Mouse (Mus musculus) stomach, embryonic 14.5 days (tissue): ENCODE results near the gene Eif4b. TPM values are rescaled to one million over a fixed set of nuclear protein-coding genes. Genes with fewer than 3 reads are reported as not detected.

Source experiments
- ATAC-seq: fragments of 200-750 bp; cut with Nextera tagmentation; 2 replicates; pipeline ENCODE4 v1.8.0; 2017; ENCODE audit warnings: low read depth, moderate TSS enrichment; ENCODE audit not compliant: insufficient number of reproducible peaks, insufficient read depth, low FRiP score
- H3K27ac ChIP-seq: fragments of 300-500 bp; sonication (generic); 2 replicates; pipeline ENCODE4 v1.5.1; 2014; ENCODE audit warnings: mild to moderate bottlenecking, low read length, moderate library complexity, mixed read lengths
- H3K27me3 ChIP-seq: fragments of 300-500 bp; sonication (generic); 2 replicates; pipeline ENCODE4 v1.6.1; 2014; ENCODE audit warnings: low read length, control low read depth, mixed read lengths; ENCODE audit not compliant: control insufficient read depth, insufficient read depth
- H3K36me3 ChIP-seq: fragments of 300-500 bp; sonication (generic); 2 replicates; pipeline ENCODE4 v1.6.1; 2014; ENCODE audit warnings: mild to moderate bottlenecking, control low read depth, low read length, moderate library complexity, mixed read lengths; ENCODE audit not compliant: control insufficient read depth, insufficient read depth
- H3K4me1 ChIP-seq: fragments of 300-500 bp; sonication (generic); 2 replicates; pipeline ENCODE4 v1.6.1; 2014; ENCODE audit warnings: low read length, control low read depth, mixed read lengths; ENCODE audit not compliant: control insufficient read depth, insufficient read depth
- H3K4me2 ChIP-seq: fragments of 300-500 bp; sonication (generic); replicated peaks from 2 replicates; pipeline ENCODE4 v1.6.1; 2014; ENCODE audit warnings: low read depth, low read length, control low read depth
- H3K4me3 ChIP-seq: fragments of 300-500 bp; sonication (generic); 2 replicates; pipeline ENCODE4 v1.5.1; 2014; ENCODE audit warnings: low read depth, low read length, control low read depth
- H3K9ac ChIP-seq: fragments of 300-500 bp; sonication (generic); replicated peaks from 2 replicates; pipeline ENCODE4 v1.6.1; 2014; ENCODE audit warnings: low read depth, mild to moderate bottlenecking, control low read depth, low read length, moderate library complexity, mixed read lengths
- H3K9me3 ChIP-seq: fragments of 300-500 bp; sonication (generic); 2 replicates; pipeline ENCODE4 v1.6.1; 2016; ENCODE audit warnings: low read depth, low read length, control low read depth; ENCODE audit not compliant: control insufficient read depth
- WGBS: fragments of 180-500 bp; shearing (Covaris S2); extraction: QIAGEN DNeasy Blood & Tissue Kit; methylation state at CpG from one replicate; pipeline ENCODE4 v1.1.7; 2014; 5-methylcytosine and 5-hydroxymethylcytosine counted together
- polyA plus RNA-seq: library from polyadenylated mRNA; unstranded; fragments of >200 nt; fragmentation: Nextera tagmentation; extraction: Ambion mirVana; gene quantifications from 2 replicates; pipeline ENCODE4 v1.2.1, GENCODE M21; 2014

Eif4b gene
- polyA plus RNA-seq, 1 experiment from 2014 or later: 129 TPM

DNA sequence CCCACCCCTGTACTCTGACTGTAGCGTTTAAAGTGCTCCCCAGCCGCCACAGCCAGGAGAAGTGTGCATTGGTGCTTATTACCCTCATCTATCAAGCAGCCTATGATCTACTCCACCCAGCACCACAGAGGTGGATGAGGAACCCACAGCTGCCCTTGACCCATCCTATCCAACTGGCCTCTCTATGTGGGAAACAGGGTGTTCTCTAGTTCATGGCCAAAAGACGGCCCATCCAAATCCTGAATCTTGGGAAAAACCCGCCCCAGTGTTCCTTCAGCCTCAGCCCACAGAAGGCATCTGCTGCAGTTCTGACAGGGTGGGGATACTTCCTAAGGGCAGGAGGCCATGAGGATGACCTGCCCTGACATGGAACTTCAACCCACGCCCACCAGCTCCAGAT lies 47.0 kb downstream of the Eif4b start:
- Histone ChIP-seq H3K4me1 (peaks cover 5% of the 10 kb centered on the region; the same call in 1 of the 2 replicates), H3K27me3 (no peaks in the 10 kb centered on the region), H3K4me2 (no peak overlapping the region), H3K9me3 (no peaks in the 10 kb centered on the region), H3K36me3 (peaks cover 36% of the 10 kb centered on the region), H3K27ac (no peak overlapping the region), H3K4me3 (no peak overlapping the region), H3K9ac (no peak overlapping the region)
- ATAC-seq: no peak
- WGBS: 83% methylated on average over 5 of the region's 5 CpGs

DNA sequence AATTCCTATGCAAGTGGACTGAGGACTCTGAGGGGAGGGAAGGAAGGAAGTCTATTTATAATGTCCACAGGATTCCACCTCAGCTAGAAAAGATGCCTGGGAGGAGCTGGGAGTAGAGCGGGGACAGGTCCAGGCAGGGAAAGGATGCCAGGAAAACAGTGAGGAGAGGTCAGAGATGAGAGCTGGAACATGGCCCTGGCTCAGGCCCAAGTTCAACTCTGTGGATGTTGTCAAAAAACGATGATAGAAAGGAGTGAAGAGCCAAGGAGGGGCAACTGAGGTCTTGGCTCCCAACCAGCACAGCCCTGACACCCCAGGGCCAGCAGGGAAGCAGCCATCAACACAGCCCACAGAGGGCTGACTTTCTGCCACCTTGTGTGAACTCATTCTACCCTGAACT lies 52.7 kb downstream of the Eif4b start:
- 59% methylated on average over 2 of the region's 2 CpGs for WGBS
- ATAC-seq: no peak
- H3K4me2 ChIP-seq: no peak overlapping the region
- no peaks in the 10 kb centered on the region for H3K4me1 ChIP-seq
- no peak overlapping the region for H3K9ac ChIP-seq
- no peak overlapping the region for H3K27ac ChIP-seq
- H3K4me3 ChIP-seq: no peak overlapping the region
- H3K9me3 ChIP-seq: no peaks in the 10 kb centered on the region
- H3K27me3 ChIP-seq: no peaks in the 10 kb centered on the region
- peaks cover 32% of the 10 kb centered on the region for H3K36me3 ChIP-seq

DNA sequence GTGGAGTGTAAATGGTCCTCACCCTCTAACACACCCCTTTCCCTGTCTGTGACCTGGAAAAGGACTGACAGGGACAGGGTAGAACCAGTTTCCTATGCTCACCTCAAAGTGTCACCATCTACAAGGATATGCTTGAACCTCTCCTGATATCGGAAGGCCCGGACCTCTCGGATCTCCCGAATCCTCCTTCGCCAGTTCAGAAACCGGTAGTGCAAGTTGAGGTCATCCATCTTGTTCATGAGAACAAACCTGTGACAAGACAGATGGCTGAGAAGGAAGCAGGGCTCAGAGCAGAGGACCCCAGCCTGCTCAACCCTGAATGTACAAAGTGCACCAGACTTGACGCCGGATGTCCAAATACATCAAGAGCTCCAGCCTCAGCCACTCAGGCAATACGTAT lies 59.7 kb downstream of the Eif4b start:
- H3K9ac ChIP-seq: no peak overlapping the region
- 71% methylated on average over 9 of the region's 9 CpGs for WGBS
- ATAC-seq: no peak
- no peak overlapping the region for H3K4me2 ChIP-seq
- H3K4me1 ChIP-seq: peaks cover 13% of the 10 kb centered on the region; the same call in 1 of the 2 replicates
- no peaks in the 10 kb centered on the region for H3K9me3 ChIP-seq
- H3K27ac ChIP-seq: peak overlapping the region; percentile 15; the same call in 1 of the 2 replicates
- H3K36me3 ChIP-seq: peaks cover 42% of the 10 kb centered on the region
- H3K4me3 ChIP-seq: no peak overlapping the region
- H3K27me3 ChIP-seq: no peaks in the 10 kb centered on the region

DNA sequence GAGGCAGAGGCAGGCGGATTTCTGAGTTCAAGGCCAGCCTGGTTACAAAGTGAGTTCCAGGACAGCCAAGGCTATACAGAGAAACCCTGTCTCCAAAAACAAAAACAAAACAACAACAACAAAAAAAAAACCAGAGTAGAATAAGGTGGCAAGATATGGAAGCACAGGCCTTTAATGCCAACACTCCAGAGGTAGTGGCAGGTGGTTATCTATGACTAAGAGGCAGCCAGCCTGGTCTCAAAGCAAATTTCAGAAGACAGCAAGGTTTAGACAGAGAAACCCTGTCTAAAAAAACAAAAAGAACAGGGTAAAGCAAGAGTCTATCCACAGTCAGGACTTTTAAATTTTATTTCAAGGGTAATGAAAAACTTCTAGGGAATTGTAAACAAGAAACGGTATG lies 61.1 kb downstream of the Eif4b start:
- H3K27ac ChIP-seq: no peak overlapping the region
- H3K36me3 ChIP-seq: peaks cover 28% of the 10 kb centered on the region
- no peaks in the 10 kb centered on the region for H3K9me3 ChIP-seq
- 64% methylated on average over 2 of the region's 2 CpGs for WGBS
- 0 out of 2 replicates have a peak overlapping the region, but pooled peaks have one; percentile 84 for H3K4me2 ChIP-seq
- H3K27me3 ChIP-seq: no peaks in the 10 kb centered on the region
- H3K9ac ChIP-seq: peak overlapping the region; percentile 71; the same call in 1 of the 2 replicates
- no peak for ATAC-seq
- peak overlapping the region; percentile 73 for H3K4me3 ChIP-seq
- H3K4me1 ChIP-seq: peaks cover 13% of the 10 kb centered on the region; the same call in 1 of the 2 replicates

DNA sequence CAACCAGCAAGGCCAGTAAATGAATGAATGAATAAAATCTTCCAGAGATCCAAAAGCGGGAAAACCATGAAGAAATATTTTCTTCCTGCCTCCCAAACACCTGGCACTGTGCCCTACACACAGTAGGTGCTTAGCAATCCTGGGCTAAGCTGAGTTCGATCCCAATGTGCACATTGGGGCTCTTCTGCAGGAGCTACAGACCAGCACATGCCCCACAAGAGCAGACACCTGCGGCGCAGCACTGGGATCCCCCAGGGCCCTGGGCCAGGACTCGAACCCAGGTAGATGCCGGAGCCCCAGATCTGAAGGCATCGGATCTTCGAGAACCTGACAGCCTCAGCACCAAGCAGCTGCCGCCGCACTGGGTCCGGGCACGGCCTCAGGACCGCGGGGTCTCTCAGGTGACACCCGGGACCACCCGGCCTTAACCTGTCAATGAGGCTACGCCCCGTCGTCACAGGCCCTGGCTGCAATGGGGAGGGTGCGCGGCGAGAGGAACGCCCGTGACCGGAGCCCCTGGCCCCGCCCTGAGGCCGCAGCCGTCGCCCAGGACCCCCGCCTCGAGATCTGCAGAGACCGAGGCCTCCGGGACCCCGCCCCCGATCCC lies 62.1 kb downstream of the Eif4b start:
- WGBS: 2% methylated on average over 33 of the region's 35 CpGs
- peak overlapping the region; percentile 84 for H3K4me2 ChIP-seq
- H3K36me3 ChIP-seq: peaks cover 21% of the 10 kb centered on the region
- peak overlapping the region; percentile 52; the same call in 1 of the 2 replicates for H3K27ac ChIP-seq
- H3K4me1 ChIP-seq: peaks cover 13% of the 10 kb centered on the region; the same call in 1 of the 2 replicates
- peak overlapping the region; percentile 71 for H3K9ac ChIP-seq
- H3K4me3 ChIP-seq: peak overlapping the region; percentile 73
- H3K9me3 ChIP-seq: no peaks in the 10 kb centered on the region
- H3K27me3 ChIP-seq: no peaks in the 10 kb centered on the region
- ATAC-seq: no peak

DNA sequence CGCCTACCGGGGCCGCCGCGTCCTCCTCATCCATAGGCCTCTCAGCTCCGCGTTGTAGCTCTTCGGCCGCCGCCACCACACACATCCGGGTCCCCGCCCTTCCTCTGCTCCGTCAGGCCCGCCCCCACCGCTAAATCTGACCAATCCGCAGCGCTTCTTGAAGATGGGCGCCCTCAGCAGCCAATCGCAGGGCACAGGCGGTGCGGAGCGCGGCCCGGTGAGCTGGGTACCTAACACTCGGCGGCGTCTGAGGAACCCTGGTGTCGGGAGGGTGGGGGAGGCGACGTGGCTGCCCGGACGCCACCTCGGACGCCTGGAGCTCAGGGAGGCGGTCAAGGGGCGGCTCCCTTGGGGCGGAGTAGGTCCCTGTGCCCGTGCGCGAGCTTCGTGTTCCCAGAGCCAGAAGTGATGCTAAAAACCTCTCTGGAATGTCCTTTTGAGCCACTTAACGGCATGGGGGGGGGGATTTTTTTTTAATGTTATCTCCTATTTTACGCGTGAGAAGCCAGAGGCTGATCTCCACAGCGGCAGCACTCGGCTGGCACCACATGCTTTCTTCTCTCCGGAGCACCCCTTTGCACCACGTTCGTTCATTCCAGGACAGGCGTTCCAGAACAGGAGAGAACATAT lies 62.7 kb downstream of the Eif4b start, which contains the start of gene Spryd3:
Gene Spryd3, minus strand, starts transcription at position 106 of the 630 bp plus-strand sequence.
- WGBS: under 1% methylated on average over 50 of the region's 50 CpGs
- H3K9me3 ChIP-seq: no peaks in the 10 kb centered on the region
- H3K27me3 ChIP-seq: no peaks in the 10 kb centered on the region
- peak within 1 kb of the TSS; percentile 84 for H3K4me2 ChIP-seq
- H3K27ac ChIP-seq: peak within 1 kb of the TSS; percentile 55
- peak; percentile 99 for ATAC-seq
- peak within 1 kb of the TSS; percentile 73 for H3K4me3 ChIP-seq
- peak within 1 kb of the TSS; percentile 71 for H3K9ac ChIP-seq
- peaks cover 13% of the 10 kb centered on the region; the same call in 1 of the 2 replicates for H3K4me1 ChIP-seq
- peaks cover 16% of the 10 kb centered on the region for H3K36me3 ChIP-seq

DNA sequence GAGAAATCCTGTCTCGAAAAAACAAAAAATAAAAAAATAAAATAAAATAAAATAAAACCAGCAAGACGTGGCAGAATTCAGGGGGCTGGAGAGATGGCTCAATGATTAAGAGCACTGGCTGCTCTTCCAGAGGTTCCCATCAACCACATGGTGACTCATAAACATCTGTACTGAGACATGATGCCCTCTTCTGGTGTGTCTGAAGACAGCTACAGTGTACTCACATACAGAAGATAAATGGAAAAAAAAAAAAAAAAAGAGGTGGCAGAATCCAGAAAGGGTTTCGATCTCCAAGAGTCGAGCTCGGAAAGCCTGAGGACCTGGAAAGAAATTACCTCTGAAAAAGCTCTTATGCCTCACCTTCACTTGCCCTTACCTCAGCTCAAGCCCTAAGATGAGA lies 67.5 kb downstream of the Eif4b start:
- Histone ChIP-seq H3K4me3 (no peak overlapping the region), H3K4me2 (no peak overlapping the region), H3K36me3 (no peaks in the 10 kb centered on the region), H3K27me3 (0 out of 2 replicates have a peak, but pooled peaks cover 3% of the 10 kb centered on the region), H3K27ac (no peak overlapping the region), H3K9me3 (no peaks in the 10 kb centered on the region), H3K4me1 (peaks cover 17% of the 10 kb centered on the region), H3K9ac (no peak overlapping the region)
- WGBS: 88% methylated on average over 5 of the region's 5 CpGs
- no peak for ATAC-seq

DNA sequence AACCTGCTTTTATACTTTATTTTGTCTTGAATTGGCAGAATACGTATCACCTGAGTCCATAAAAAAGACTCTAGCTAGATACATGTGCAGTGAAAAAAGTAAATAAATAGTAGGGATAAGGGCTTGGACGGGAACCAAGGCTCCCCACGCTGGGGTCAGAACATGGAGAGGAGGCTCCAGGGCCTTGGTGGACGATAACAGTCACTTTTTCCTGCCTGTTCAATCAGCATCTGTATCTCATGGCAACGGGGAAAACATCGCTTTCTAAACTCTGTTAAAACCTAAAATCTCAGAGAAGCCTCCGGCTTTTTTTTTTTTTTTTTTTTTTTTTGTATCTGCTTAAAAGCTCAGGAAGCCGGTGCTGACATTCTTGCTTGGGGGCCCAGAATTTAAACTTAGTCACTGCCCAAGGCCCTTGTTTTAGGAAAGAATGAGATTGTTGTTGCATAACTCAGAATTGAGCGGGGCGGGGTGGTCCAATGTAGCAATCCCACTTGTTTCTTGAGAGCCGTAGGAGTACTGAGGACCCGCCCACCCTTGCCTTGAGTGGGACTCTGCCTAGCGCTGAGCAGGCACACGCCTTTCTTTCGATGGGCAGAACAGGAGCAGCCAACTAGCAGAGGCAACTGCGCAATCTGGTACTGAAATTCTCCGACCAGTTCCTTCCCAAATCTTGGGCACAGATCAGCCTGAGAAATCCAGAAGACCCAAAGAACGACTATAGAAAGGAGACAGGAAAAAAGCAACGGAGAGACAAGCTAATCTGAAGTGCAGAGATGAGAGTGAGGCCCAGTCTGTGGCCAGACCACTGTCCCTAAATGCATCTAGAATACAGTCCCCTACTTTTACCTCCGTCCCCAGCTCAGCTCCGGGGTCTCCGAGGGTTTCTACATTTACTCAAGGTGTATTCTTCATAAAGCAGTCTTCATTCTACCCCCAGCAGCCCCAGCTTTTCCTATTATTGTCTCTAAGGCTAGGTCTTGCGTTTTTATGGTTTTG lies 69.6 kb downstream of the Eif4b start:
- H3K9ac ChIP-seq: no peak overlapping the region
- no peak overlapping the region for H3K4me2 ChIP-seq
- peaks cover 17% of the 10 kb centered on the region for H3K4me1 ChIP-seq
- ATAC-seq: no peak
- no peaks in the 10 kb centered on the region for H3K36me3 ChIP-seq
- H3K27me3 ChIP-seq: 0 out of 2 replicates have a peak, but pooled peaks cover 3% of the 10 kb centered on the region
- no peaks in the 10 kb centered on the region for H3K9me3 ChIP-seq
- no peak overlapping the region for H3K27ac ChIP-seq
- no peak overlapping the region for H3K4me3 ChIP-seq
- 49% methylated on average over 23 of the region's 23 CpGs for WGBS
